Mouse (Mus musculus): ENCODE data around the gene Tpgs1. TPM values are rescaled to one million over a fixed set of nuclear protein-coding genes. Genes with fewer than 3 reads are reported as not detected.
A peak's percentile ranks its signal among the peaks of the same experiment; 100 is the strongest.
"Not testable (repeated sequence)": the region's sequence is repeated elsewhere in the genome, so short reads cannot be mapped to it uniquely, and the experiment has no call there.

The Tpgs1 gene
- total RNA-seq, 2 experiments from 2014 or later = 18.1 to 19.9 TPM

- DNase-seq = no peak
- intact Hi-C loops (cut with DNase I) = no loop called here
These were observed 19.6 kb downstream of the Tpgs1 start, which contains the start of gene Gzmm for GRCm38 (mm10) chr10:79688720-79689119. Gene Gzmm (plus strand): TSS chr10:79689020.

- intact Hi-C loops (cut with DNase I) = no loop called here
- no peak for DNase-seq
These were observed 20.0 kb downstream of the Tpgs1 start for GRCm38 (mm10) chr10:79689178-79689577.

GRCm38 (mm10) chr10:79691986-79692548, 22.9 kb downstream of the Tpgs1 start:
- no peak for DNase-seq
- intact Hi-C loops (cut with DNase I) = no loop called here

GRCm38 (mm10) chr10:79693580-79694378, 24.6 kb downstream of the Tpgs1 start:
- intact Hi-C loops (cut with DNase I) = loop anchor here (2.0 kb wide), 1 partner anchor 95 kb away; no protein-coding TSS in a partner anchor
- DNase-seq = no peak

GRCm38 (mm10) chr10:79694379-79694655, 25.1 kb downstream of the Tpgs1 start:
- no peak for DNase-seq
- intact Hi-C loops (cut with DNase I) = loop anchor here (2.0 kb wide), 1 partner anchor 94 kb away; no protein-coding TSS in a partner anchor

- intact Hi-C loops (cut with DNase I) = loop anchor here (2.0 kb wide), 1 partner anchor 93 kb away; no protein-coding TSS in a partner anchor
- peak; percentile 81 to 84 for DNase-seq
These were observed 26.3 kb downstream of the Tpgs1 start for GRCm38 (mm10) chr10:79695231-79696128.

GRCm38 (mm10) chr10:79696129-79696651, 27.0 kb downstream of the Tpgs1 start:
- intact Hi-C loops (cut with DNase I) = no loop called here
- DNase-seq = no peak

GRCm38 (mm10) chr10:79697916-79698315, 28.7 kb downstream of the Tpgs1 start:
- intact Hi-C loops (cut with DNase I) = no loop called here
- no peak for DNase-seq

GRCm38 (mm10) chr10:79698459-79698858, 29.3 kb downstream of the Tpgs1 start:
- no peak for DNase-seq
- intact Hi-C loops (cut with DNase I) = no loop called here

GRCm38 (mm10) chr10:79700676-79701075, 31.5 kb downstream of the Tpgs1 start:
- no peak for DNase-seq
- intact Hi-C loops (cut with DNase I) = no loop called here

GRCm38 (mm10) chr10:79701443-79702129, 32.4 kb downstream of the Tpgs1 start:
- peak; percentile 63 to 73 for DNase-seq
- intact Hi-C loops (cut with DNase I) = no loop called here

- DNase-seq; intact Hi-C loops (cut with DNase I): not testable (repeated sequence)
These were observed 33.8 kb downstream of the Tpgs1 start for GRCm38 (mm10) chr10:79702970-79703369.

GRCm38 (mm10) chr10:79703541-79703940, 34.4 kb downstream of the Tpgs1 start:
- intact Hi-C loops (cut with DNase I) = no loop called here
- no peak for DNase-seq

GRCm38 (mm10) chr10:79704065-79704969, 35.1 kb downstream of the Tpgs1 start, which contains the start of gene Bsg:
Gene Bsg (plus strand): TSS chr10:79704491.
- peak; percentile 98 for DNase-seq
- intact Hi-C loops (cut with DNase I) = no loop called here

GRCm38 (mm10) chr10:79704970-79705360, 35.8 kb downstream of the Tpgs1 start:
- intact Hi-C loops (cut with DNase I) = no loop called here
- no peak for DNase-seq

GRCm38 (mm10) chr10:79705951-79706350, 36.8 kb downstream of the Tpgs1 start:
- intact Hi-C loops (cut with DNase I) = no loop called here

GRCm38 (mm10) chr10:79706406-79707094, 37.4 kb downstream of the Tpgs1 start:
- no peak for DNase-seq
- intact Hi-C loops (cut with DNase I) = no loop called here

More at GRCm38 (mm10) chr10:79705951-79706350, 36.8 kb downstream of the Tpgs1 start:
- no peak for DNase-seq

GRCm38 (mm10) chr10:79707162-79707561, 38.0 kb downstream of the Tpgs1 start:
- intact Hi-C loops (cut with DNase I) = no loop called here
- no peak for DNase-seq

- DNase-seq = no peak
- intact Hi-C loops (cut with DNase I) = no loop called here
These were observed 38.6 kb downstream of the Tpgs1 start for GRCm38 (mm10) chr10:79707759-79708158.

Data from heart, postnatal 36 days (tissue).